Mouse (Mus musculus) right cerebral cortex, postnatal 25 days (tissue): ENCODE results near the gene Etl4.

Experiments
- DNase-seq: peaks from one replicate; pipeline ENCODE4 v3.0.0; 2022

The Etl4 gene

DNA sequence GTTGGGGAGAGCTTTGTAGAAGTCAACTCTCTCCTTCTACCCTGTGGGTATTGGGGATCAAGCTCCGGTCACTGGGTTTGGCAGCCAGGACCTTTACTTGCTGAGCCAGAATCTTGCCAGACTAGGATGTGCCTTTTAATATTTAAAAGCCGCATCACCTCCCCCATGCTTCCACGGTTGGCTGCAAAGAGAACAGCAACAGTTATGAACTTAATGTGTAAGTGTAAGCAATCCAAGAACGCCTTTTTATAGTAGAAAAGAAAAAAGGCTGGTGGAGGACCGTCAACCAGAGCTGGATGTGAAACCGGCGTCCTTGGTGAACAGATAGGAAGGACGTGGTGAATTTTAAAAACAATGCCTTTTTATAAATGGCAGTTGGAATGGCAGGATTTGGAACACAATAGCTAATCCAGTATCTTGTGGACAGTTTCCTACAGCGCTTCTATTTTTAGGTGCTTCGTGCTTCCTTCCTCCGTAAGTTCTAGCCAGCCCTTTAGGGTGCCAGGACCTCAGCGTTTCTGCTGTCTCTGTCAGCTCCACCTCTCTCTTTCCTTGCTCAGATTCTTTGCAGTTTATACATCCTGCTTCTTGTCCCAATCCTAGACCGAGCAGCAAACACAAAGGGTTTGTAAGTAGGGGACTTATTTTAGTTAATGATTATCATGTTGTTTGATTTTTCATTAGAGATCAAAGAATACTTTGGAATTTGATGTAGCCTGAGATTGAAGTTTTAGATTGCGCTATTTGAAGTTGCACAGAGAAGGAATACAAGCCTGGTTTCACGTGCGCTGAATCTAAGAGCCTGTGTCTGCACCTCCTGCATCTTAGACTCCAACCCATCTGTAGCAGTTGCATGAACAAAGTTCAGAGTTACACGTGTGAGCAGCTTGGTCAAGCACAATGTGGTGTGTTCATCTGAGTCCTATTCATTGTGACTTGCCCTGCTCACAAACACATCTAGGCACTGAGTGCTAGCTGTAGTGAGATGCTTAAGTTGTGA is 535.9 kb downstream of the Etl4 start:
- DNase-seq, result no peak

DNA sequence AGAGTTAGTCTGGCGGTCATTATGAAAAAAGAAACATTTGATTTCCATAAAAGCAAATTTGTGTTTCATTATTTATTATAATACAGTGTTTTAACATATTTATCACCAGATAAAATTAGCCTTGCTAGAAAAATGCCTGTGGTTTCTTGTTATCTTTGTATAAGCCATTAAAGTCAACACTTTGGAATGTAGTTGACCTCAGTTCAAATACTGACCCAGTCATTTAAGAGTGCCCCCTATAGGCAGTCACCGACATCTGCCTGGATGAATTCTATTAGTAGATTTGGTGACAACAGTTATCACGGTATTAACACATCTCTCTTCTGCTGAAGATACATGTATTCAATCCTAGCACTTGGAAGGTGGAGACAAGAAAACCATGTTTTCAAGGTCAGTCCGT is 536.6 kb downstream of the Etl4 start:
- DNase-seq, result no peak

DNA sequence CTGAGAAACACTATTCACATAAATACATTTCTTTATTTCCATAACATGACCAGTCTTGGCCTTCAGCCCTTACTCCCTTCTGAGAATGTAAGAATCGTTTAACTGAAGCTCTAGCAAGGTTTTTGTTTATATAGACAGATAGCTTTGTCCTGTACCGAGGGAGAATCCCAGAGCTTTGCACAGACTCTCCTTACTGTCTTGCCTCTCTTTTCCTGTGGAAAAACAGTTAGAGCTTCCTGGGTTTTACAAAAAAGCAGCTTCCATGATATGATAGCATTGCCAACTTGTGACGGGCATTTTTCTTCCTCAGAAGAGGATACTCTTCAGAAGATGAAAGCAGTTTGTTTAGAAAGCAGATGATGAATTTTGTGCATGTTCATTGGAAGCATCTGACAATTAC is 541.4 kb downstream of the Etl4 start:
- no peak for DNase-seq

DNA sequence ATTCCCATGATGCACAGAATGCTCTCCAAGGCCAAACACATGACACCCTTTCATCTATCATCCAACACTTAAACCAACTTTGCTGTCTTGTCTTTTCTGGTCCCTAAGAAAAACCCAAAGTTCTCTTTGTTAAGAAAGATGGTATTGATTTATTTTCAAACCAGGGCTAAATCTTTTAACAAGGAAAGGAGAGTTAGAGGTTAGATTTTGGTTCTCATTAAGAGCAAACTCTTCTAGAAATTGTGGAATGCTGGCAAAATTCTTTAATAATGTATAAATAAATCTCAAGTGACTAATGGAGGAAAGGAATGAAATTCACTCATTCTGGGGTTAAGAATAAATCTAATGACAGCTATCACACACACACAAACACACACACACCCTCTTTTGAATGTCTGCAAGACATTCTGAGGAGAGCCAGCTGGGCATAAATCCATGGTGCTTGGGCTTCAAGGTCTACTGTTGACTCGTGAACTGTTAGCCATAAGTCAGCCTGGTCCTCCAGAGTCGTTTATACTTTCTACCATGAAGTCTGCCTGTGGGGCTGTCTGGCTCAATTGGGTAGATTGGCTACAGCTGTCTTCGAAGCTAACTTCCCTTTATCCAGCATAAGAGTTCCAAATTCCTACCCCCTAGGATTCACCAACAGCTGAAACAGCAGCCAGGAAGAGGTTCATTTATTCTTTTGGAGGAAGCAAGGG is 544.1 kb downstream of the Etl4 start:
- no peak for DNase-seq

DNA sequence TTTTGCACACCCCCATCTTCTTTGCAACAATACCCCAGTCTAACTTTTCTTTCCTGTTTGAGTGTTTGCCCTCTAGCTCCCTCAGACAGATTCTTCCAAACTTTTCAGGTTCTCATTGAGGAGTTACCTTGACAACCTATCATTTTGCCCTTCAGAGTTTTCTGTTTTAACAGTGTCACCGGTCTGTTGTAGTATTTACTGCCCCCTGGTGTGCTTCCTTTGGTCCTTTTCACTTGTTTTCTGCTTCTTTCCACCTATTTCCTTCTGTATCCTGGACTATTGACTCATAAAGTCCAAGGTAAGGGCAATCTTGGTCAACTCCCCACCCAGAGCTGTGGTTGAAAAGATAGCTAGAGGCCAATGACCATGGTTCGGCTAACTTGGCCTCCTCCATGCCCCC is 569.6 kb downstream of the Etl4 start:
- DNase-seq, result no peak

DNA sequence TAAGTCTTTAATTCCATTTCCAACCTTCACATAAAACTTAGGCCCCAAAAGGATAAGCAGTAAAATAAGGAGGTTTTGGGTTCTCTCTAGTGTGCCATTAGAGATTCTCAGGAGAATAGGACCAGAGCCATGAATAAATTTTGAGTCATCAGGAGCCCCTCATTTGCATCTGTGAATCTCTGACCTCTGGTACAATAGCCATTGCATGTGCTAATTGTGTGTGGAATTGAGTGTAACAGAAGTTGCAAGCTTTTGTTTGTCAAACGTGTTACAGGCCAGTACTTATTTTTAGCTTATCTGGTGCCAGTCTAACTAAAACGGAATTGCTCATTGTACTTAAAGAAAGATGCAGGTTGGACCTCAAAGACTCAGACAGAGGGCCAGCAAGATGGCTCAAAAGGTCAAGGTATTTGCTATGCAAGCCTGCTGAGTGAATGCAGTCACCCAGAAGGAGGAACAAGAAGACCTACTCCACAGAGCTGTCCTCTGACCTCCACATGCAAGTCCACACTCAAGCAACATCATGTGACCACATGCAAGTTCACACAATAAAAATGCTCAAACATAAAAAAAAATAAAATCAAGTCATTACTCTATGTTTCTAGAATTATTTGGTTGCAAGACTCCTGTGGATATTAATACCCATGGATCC is 576.7 kb downstream of the Etl4 start:
- DNase-seq, result no peak

DNA sequence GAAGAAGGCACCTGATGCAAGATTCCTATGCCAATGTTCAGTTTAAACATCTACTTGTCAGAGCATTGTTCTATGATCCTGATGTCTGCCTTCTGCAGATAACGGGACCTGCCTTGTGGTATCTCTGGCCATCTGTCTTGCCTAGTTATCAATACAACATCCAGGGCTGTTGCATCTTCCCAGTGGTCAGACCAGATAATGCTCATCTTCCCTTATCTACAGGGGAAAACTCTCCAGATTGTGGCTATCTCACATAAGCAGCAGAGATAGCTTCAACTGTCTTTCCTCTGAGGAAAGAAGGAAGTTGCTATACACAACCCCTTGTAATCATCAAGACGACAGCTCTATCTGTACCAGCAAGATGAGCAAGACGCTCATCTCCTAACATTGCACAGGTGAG is 579.5 kb downstream of the Etl4 start:
- no peak for DNase-seq

DNA sequence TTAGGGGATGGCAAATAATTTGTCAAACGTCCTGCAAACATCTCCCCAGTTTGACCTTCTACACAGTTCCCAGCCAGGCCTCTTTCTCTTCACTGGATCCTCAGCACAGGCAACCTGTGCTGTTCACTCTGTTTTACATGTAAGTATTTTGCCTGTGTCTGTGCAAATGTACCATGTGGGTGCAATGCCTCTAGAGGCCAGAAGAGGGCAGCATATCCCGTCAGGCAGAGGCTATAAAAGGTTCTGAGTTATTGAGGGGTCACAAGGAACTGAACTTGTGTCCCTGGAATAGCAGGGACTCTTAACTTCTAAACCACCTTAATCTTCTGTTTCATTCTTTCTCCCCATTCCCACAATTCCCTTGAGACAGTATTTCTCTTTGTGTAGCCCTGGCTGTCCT is 582.5 kb downstream of the Etl4 start:
- DNase-seq, result no peak

DNA sequence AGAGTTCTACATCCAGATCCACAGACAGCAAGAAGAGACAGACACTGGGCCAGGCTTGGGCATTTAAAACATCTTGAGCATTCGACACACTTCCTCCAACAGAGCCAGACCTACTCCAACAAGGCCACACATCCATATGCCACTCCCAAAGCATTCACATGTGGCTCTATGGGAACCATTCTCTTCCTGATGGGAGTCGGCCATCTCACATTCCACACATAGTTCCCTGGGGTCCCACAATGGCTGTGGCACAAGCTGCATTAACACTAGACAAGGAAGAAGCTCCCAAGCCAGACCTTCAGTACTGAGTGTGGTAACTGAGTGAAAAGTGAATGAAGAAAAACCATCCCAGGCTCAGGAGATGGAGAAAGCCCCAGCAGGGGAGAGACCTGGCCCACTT is 584.2 kb downstream of the Etl4 start:
- no peak for DNase-seq

DNA sequence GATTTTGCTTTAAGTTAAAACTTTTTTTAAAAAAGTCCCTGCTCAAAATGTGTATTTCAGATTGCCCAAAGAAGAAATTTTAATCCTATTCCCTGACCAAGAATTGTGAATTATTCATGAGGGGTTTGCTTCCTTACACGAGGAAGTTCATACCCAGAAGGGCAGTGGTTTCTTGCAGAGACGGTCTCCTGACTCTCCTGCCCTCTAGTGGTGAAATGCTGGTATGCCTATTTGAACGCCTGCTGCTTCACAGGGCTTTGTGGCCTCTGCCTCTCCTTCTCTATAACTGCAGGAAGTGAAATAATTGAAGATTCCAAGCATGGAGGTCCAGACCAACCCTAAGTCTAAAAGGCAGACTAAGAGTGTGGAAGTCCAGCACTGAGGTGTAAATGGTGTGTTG is 585.1 kb downstream of the Etl4 start:
- peak; percentile 36 for DNase-seq

DNA sequence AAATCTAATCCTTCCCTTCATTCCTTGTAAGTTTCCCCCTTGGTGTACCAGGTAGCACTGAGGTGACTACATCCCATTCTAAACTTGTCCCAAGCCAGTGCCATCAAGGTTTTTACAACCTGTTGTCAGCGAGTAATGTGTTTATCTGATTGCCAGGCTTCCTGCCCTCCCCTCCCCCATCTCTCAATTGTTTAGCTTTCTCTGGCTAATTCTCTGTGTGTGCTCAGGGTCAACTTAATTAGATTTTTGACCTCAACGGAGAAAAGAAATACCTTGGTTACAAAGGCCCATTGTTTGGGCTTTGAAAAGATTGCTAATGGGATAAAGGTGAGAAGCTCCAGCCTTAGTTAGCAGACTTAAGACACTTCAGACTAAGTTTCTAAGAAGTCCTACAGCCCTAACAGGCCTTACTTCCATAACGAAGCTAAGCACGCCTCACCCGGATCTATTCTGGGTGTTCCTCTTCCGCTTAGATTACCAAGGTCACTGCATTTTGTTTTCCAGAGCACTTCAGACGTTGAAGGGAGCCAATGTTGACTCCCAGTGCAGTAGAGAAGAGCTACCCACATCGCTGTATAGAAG is 586.7 kb downstream of the Etl4 start:
- no peak for DNase-seq

DNA sequence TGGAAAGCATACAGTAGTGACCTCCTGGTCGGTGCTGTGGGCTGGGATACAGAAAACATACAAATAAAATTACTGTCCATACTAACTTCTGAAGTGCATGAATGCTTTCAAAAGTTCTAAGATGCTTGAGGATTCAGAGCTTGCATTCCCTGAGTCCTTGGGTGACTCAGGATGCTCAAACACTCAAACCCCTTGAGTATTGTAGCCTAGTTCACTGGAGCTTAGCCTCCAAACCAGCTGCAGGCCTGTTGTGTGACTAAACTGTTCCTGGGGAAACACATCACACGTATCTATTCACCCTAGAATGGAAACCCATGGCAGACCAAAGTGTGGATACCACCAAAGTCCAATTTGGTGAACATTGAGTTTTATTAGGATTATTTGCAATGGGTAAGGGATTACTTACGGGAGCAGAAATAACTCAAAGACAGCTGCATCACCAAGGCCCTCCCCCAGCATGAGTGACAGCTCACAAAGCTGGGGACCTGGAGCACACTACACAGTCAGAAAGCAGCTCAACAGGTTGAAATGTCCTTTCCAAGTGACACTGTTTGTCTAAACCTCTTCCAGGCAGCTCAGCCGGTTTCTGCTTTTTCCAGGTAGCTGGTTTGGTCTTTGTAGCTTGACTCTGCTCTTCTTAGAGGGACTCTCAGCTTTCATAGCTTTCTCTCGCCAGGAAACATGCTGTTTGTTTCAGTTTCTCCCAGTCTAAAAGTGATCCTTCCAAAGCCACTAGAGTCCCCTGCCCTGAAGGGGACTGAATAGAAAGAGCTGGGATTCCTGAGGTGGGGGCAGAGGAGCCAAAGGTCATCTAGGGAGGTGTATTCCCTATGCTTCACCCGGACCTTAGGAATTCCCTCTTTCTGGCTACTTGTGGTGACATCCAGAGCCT is 598.5 kb downstream of the Etl4 start:
- no peak for DNase-seq

DNA sequence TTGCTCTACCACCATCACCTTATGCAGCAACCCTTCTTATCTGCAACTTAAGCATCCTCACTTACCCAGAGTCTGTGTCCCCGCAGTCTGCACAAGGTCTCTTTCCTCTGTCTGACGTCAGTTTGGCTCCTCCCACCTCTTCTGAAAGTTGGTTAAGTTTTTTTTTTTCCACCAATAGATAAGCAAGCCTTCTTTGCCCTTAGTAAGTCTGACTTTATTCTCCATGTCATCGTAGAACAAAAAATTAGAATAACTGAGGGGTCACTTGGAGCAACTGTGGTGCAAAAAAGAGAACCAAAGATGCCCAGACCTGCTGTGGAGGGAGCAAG is 599.1 kb downstream of the Etl4 start:
- DNase-seq, result no peak

DNA sequence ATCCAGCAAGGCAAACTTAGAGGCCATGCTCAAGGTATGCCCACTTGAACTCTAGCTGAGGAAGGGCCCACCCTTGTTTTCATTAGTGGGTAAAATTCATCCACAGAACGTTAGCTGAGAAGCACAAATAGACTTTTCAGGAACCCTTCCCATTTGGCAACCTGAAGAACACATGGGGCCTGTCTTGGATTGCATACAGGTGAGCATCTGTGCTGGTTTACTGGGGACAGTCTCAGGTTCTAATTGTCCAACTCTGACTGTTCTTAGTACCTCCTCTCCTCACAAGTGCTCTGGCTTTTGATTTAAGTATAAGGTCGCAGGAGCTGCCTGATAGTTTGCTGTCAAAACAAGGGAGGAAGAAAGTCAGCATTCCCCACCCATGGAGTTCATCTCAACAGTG is 600.5 kb downstream of the Etl4 start:
- no peak for DNase-seq

DNA sequence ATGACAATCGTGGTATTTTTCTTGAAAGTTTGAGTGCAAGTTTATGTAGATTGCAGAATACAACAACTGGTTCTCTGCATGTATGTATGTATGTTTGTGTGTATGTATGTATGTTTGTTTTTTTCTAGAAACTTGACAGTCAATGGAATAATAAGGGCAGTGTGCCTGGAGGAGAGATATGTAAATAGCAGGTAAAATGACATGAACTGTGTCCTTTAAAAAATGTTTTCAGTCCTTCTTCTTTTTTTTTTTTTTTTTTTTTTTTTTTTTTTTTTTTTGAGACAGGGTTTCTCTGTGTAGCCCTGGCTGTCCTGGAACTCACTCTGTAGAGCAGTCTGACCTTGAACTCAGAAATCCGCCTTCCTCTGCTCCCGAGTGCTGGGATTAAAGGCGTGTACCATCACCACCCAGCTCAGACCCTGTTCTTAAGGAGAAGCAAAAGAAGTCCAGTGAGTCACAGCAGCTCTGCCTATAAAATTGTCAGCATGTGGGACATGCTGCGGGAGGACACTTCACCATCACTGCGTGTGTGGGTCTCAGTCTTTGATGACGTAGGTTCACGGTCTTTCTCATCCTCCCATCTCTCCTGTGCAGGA is 606.8 kb downstream of the Etl4 start:
- no peak for DNase-seq

DNA sequence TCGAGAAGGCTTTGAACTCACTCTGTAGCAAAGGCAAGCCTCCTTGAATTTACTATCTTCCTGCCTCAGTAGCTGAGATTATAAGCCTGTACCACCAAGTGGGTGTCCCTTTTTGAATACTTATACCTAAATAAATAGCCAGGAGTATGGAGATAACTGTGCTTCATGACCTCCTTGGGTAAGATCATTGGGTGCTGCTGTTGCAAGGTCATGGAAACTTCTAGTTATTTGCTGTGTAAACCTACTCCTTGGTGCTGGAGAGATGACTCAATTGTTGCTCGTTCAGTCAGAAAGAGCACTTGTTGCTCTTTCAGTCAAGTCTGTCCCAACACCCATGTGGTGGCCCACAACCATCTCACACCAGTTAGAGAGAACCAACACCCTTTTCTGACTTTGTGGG is 608.3 kb downstream of the Etl4 start:
- DNase-seq, result no peak

DNA sequence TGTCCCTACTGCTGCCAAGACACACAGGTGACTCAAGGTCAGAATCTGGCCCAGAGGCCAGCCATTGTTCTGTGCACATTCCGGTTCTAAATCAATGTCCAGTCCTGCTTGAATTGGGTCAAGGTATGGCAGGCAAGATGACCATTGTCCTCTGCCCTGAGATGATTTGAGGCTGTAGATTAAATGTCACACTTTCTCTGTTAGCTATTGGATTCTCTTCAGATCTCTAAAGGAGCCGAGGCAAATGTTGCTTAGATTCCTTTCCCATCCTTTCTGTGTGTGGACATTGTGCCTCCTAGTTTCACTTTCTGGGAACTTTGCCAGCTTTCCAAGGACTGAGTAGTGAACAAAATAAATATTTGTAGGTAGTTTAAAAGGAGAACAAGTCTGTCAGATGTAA is 608.9 kb downstream of the Etl4 start:
- no peak for DNase-seq

DNA sequence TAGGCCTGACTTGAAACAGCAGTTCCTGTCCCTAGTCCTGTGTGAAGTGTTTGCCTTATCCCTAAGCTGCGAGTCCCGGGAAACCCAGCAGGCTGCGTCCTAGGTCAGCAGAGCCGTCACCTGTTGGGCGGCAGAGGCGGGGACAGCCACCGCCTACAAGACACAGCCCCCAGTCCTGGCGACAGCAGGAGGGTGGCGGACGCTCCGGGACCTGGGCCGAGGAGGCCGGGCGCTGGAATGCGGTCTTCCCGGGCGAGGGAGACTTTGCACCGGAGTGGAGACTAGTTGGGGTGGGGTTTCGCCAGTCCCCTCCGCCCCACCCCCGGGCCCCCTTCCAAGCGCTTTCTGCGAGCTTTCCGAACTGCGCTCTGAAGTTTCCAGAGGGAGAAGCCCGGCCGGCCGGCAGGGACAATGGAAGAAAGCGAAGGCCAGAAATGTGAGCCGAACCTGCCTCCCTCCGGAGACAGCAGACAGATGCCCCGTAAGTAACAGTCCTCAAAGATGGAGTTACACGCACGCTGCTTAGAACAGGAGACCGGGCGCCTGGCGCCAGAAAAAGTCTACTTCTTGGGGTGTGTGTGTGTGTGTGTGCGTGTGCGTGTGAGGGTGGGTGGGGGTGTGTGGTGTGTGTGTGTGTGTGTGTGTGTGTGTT is 610.0 kb downstream of the Etl4 start:
- DNase-seq, result no peak

DNA sequence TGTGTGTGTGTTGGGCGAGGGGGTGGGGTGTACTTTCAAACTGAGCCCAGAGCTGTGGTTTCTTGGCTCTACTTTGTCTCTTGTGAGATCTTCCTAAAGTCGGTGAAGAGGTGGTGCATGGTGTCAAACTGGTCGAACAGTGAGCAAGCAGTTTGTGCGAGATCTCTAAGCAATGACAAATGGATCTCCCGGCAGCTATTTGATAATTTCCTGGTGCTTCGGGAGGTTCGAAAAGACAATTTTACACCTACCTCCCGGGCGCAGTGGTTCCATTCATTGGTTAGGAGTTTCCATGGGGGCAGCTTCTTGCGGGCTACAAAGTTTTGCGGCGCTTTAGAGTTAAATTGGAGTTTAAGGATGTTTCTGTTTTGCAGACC is 610.5 kb downstream of the Etl4 start:
- DNase-seq, result no peak

DNA sequence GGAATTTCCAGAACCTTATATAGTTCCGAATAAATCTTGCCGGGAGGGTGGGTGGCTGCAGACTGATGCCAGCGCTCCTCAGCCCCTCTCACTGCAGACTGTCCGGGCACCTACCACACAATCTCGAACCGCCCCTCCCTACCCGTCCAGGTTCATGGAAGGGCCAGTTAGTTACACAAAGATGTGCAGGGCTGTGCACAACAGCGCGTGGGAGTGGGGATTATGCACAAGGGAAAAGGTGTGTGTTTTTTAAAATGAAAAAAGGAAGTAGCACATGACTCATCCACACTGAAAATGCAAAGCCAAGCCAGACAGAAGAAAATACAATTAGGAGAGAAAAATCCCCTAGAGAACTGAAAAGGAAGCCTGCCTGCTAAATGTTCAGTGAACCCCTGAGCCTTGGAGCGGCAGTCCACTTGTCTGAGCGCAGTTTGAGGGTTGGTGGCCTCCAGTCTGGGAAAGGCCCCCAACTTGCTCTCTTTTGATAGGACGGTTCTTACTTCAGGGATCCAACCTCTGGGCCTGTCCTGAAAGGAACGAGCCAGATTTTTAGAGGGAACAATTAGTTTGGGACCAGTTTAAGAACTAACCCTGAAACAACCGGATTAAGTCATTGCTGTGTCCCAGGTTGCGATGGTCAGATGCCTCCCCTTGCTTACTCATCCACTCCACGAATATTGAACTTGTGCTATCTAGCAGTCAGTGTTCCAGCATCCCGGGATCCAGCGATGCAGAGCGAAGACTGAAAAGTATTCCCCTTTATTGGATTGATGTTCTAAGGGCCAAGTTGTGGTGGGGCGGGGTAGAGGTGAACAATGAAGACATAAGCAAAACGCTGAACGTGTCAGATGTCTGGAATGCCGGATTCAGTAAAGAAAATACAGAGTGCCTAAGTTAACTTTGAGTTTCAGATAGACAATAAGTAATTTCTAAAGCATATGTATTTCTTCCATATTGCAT is 611.3 kb downstream of the Etl4 start:
- DNase-seq, result peak; percentile 46
